Mouse (Mus musculus) forebrain, embryonic 14.5 days (tissue): ENCODE results near the gene Taf4. TPM values are rescaled to one million over a fixed set of nuclear protein-coding genes. Genes with fewer than 3 reads are reported as not detected.
A peak's percentile ranks its signal among the peaks of the same experiment; 100 is the strongest.

Experiments
- ATAC-seq: fragments of 200-750 bp; cut with Nextera tagmentation; 2 replicates; pipeline ENCODE4 v1.8.0; 2017; ENCODE audit warnings: mild to moderate bottlenecking, moderate library complexity
- DNase-seq: peaks from one replicate; pipeline ENCODE4 v3.0.0-alpha.2; 2015; ENCODE audit warnings: low spot score
- H3K27ac ChIP-seq: fragments of 300-500 bp; sonication (generic); 2 replicates; pipeline ENCODE4 v1.5.1; 2014; ENCODE audit warnings: low read depth, mild to moderate bottlenecking, control low read depth, low read length, moderate library complexity
- H3K27me3 ChIP-seq: fragments of 300-500 bp; sonication (generic); replicated peaks from 2 replicates; pipeline ENCODE4 v1.6.1; 2014; ENCODE audit warnings: low read length, control low read depth, mixed read lengths; ENCODE audit not compliant: control insufficient read depth, insufficient read depth
- H3K36me3 ChIP-seq: fragments of 300-500 bp; sonication (generic); 2 replicates; pipeline ENCODE4 v1.6.1; 2014; ENCODE audit warnings: low read length, control low read depth; ENCODE audit not compliant: control insufficient read depth, insufficient read depth
- H3K4me1 ChIP-seq: fragments of 300-500 bp; sonication (generic); 2 replicates; pipeline ENCODE4 v1.6.1; 2014; ENCODE audit warnings: antibody characterized with exemption, low read length, control low read depth; ENCODE audit not compliant: control insufficient read depth, insufficient read depth
- H3K4me2 ChIP-seq: fragments of 300-500 bp; sonication (generic); 2 replicates; pipeline ENCODE4 v1.6.1; 2014; ENCODE audit warnings: mild to moderate bottlenecking, control low read depth, low read length
- H3K4me3 ChIP-seq: fragments of 300-500 bp; sonication (generic); 2 replicates; pipeline ENCODE4 v1.5.1; 2014; ENCODE audit warnings: low read depth, low read length, control low read depth
- H3K9ac ChIP-seq: fragments of 300-500 bp; sonication (generic); 2 replicates; pipeline ENCODE4 v1.6.1; 2014; ENCODE audit warnings: mild to moderate bottlenecking, low read length, control low read depth, moderate library complexity
- H3K9me3 ChIP-seq: fragments of 300-500 bp; sonication (generic); replicated peaks from 2 replicates; pipeline ENCODE4 v1.6.1; 2016; ENCODE audit warnings: low read length, control low read depth, mixed read lengths; ENCODE audit not compliant: control insufficient read depth
- WGBS: fragments of 180-500 bp; shearing (Covaris S2); extraction: QIAGEN DNeasy Blood & Tissue Kit; methylation state at CpG from one replicate; pipeline ENCODE4 v1.1.7; 2014; 5-methylcytosine and 5-hydroxymethylcytosine counted together
- polyA plus RNA-seq: library from polyadenylated mRNA; unstranded; fragments of >200 nt; fragmentation: Nextera tagmentation; extraction: Ambion mirVana; gene quantifications from 2 replicates; pipeline ENCODE4 v1.2.1, GENCODE M21; 2014

Taf4 gene
- polyA plus RNA-seq, 1 experiment from 2014 or later, result 4.3 TPM

- Histone ChIP-seq H3K36me3 (no peaks in the 10 kb centered on the region), H3K27me3 (no peaks in the 10 kb centered on the region), H3K4me2 (no peak overlapping the region), H3K27ac (no peak overlapping the region), H3K9me3 (no peaks in the 10 kb centered on the region), H3K4me1 (no peaks in the 10 kb centered on the region), H3K4me3 (no peak overlapping the region), H3K9ac (no peak overlapping the region)
- DNase-seq, result no peak
- 56% methylated on average over 1 of the region's 1 CpGs for WGBS
- no peak for ATAC-seq
Observed at GRCm38 (mm10) chr2:179989098-179989497, 12.7 kb upstream of the Taf4 start.

GRCm38 (mm10) chr2:179986437-179987022, 10.1 kb upstream of the Taf4 start:
- no peak for DNase-seq
- no peaks in the 10 kb centered on the region for H3K9me3 ChIP-seq
- H3K4me1 ChIP-seq, result no peaks in the 10 kb centered on the region
- 81% methylated on average over 10 of the region's 10 CpGs for WGBS
- H3K36me3 ChIP-seq, result no peaks in the 10 kb centered on the region
- no peaks in the 10 kb centered on the region for H3K27me3 ChIP-seq
- ATAC-seq, result no peak
- no peak overlapping the region for H3K4me2 ChIP-seq
- H3K27ac ChIP-seq, result no peak overlapping the region
- no peak overlapping the region for H3K4me3 ChIP-seq
- no peak overlapping the region for H3K9ac ChIP-seq

- no peaks in the 10 kb centered on the region for H3K36me3 ChIP-seq
- WGBS, result 65% methylated on average over 1 of the region's 1 CpGs
- DNase-seq, result no peak
- no peaks in the 10 kb centered on the region for H3K27me3 ChIP-seq
- H3K4me1 ChIP-seq, result no peaks in the 10 kb centered on the region
- no peak overlapping the region for H3K4me2 ChIP-seq
- H3K9ac ChIP-seq, result no peak overlapping the region
- H3K27ac ChIP-seq, result no peak overlapping the region
- no peak for ATAC-seq
- no peak overlapping the region for H3K4me3 ChIP-seq
- H3K9me3 ChIP-seq, result no peaks in the 10 kb centered on the region
Observed at GRCm38 (mm10) chr2:179985695-179986094, 9.2 kb upstream of the Taf4 start.

GRCm38 (mm10) chr2:179984830-179985229, 8.4 kb upstream of the Taf4 start:
- Histone ChIP-seq H3K4me2 (no peak overlapping the region), H3K4me3 (no peak overlapping the region), H3K36me3 (no peaks in the 10 kb centered on the region), H3K27me3 (no peaks in the 10 kb centered on the region), H3K9ac (no peak overlapping the region), H3K9me3 (no peaks in the 10 kb centered on the region), H3K27ac (no peak overlapping the region), H3K4me1 (no peaks in the 10 kb centered on the region)
- no peak for ATAC-seq
- WGBS, result 46% methylated on average over 7 of the region's 7 CpGs
- peak; percentile 23 for DNase-seq

- Histone ChIP-seq H3K4me1 (peaks cover 7% of the 10 kb centered on the region; the same call in 1 of the 2 replicates), H3K27me3 (no peaks in the 10 kb centered on the region), H3K36me3 (no peaks in the 10 kb centered on the region), H3K9me3 (no peaks in the 10 kb centered on the region), H3K27ac (no peak overlapping the region), H3K4me3 (no peak overlapping the region), H3K9ac (no peak overlapping the region), H3K4me2 (no peak overlapping the region)
- ATAC-seq, result no peak
- no peak for DNase-seq
- WGBS, result 85% methylated on average over 3 of the region's 3 CpGs
Observed at GRCm38 (mm10) chr2:179982715-179983114, 6.3 kb upstream of the Taf4 start.

GRCm38 (mm10) chr2:179980616-179981015, 4.2 kb upstream of the Taf4 start:
- WGBS, result 45% methylated on average over 4 of the region's 4 CpGs
- H3K4me2 ChIP-seq, result no peak overlapping the region
- no peaks in the 10 kb centered on the region for H3K9me3 ChIP-seq
- H3K9ac ChIP-seq, result no peak overlapping the region
- H3K4me3 ChIP-seq, result no peak overlapping the region
- no peak for DNase-seq
- no peaks in the 10 kb centered on the region for H3K36me3 ChIP-seq
- ATAC-seq, result no peak
- no peaks in the 10 kb centered on the region for H3K27me3 ChIP-seq
- H3K27ac ChIP-seq, result no peak overlapping the region
- peaks cover 10% of the 10 kb centered on the region; the same call in 1 of the 2 replicates for H3K4me1 ChIP-seq

GRCm38 (mm10) chr2:179979836-179980235, 3.4 kb upstream of the Taf4 start:
- H3K9ac ChIP-seq, result no peak overlapping the region
- DNase-seq (no peak), ATAC-seq (no peak)
- H3K27ac ChIP-seq, result no peak overlapping the region
- no peak overlapping the region for H3K4me3 ChIP-seq
- H3K4me2 ChIP-seq, result no peak overlapping the region
- WGBS, result 77% methylated on average over 8 of the region's 8 CpGs
- H3K4me1 ChIP-seq, result peaks cover 11% of the 10 kb centered on the region; the same call in 1 of the 2 replicates
- H3K36me3 ChIP-seq, result no peaks in the 10 kb centered on the region
- no peaks in the 10 kb centered on the region for H3K27me3 ChIP-seq
- no peaks in the 10 kb centered on the region for H3K9me3 ChIP-seq

- no peak overlapping the region for H3K9ac ChIP-seq
- ATAC-seq, result no peak
- peaks cover 24% of the 10 kb centered on the region for H3K4me1 ChIP-seq
- no peak overlapping the region for H3K4me2 ChIP-seq
- H3K4me3 ChIP-seq, result no peak overlapping the region
- DNase-seq, result no peak
- WGBS, result 70% methylated on average over 3 of the region's 3 CpGs
- no peak overlapping the region for H3K27ac ChIP-seq
- no peaks in the 10 kb centered on the region for H3K9me3 ChIP-seq
- H3K36me3 ChIP-seq, result no peaks in the 10 kb centered on the region
- H3K27me3 ChIP-seq, result no peaks in the 10 kb centered on the region
Observed at GRCm38 (mm10) chr2:179978250-179978649, 1.8 kb upstream of the Taf4 start.

- Histone ChIP-seq H3K4me1 (peaks cover 28% of the 10 kb centered on the region), H3K9ac (peak overlapping the region; percentile 94), H3K4me2 (peak overlapping the region; percentile 52), H3K9me3 (no peaks in the 10 kb centered on the region), H3K4me3 (peak overlapping the region; percentile 84), H3K27ac (no peak overlapping the region; the same call in 1 of the 2 replicates), H3K36me3 (no peaks in the 10 kb centered on the region), H3K27me3 (no peaks in the 10 kb centered on the region)
- WGBS, result 12% methylated on average over 9 of the region's 10 CpGs
- ATAC-seq (no peak), DNase-seq (no peak)
Observed at GRCm38 (mm10) chr2:179977344-179978025, 1.0 kb upstream of the Taf4 start.
